Mouse (Mus musculus) intestine, embryonic 14.5 days (tissue): ENCODE data around the gene Chil6. TPM values are rescaled to one million over a fixed set of nuclear protein-coding genes. Genes with fewer than 3 reads are reported as not detected.

ENCODE experiments used
- ATAC-seq: fragments of 200-750 bp; cut with Nextera tagmentation; replicated peaks from 2 replicates; pipeline ENCODE4 v1.8.0; 2017; ENCODE audit warnings: low read depth, moderate number of reproducible peaks, moderate TSS enrichment, moderate library complexity; ENCODE audit not compliant: low FRiP score, low TSS enrichment
- DNase-seq: peaks from one replicate; pipeline ENCODE4 v3.0.0-alpha.2; 2018; ENCODE audit warnings: low spot score
- H3K27ac ChIP-seq: fragments of 300-500 bp; sonication (generic); 2 replicates; pipeline ENCODE4 v1.5.1; 2014; ENCODE audit warnings: low read depth, mild to moderate bottlenecking, control low read depth
- H3K27me3 ChIP-seq: fragments of 300-500 bp; sonication (generic); replicated peaks from 2 replicates; pipeline ENCODE4 v1.6.1; 2014; ENCODE audit warnings: low read length, control low read depth; ENCODE audit not compliant: control insufficient read depth, insufficient read depth
- H3K36me3 ChIP-seq: fragments of 300-500 bp; sonication (generic); 2 replicates; pipeline ENCODE4 v1.6.1; 2014; ENCODE audit warnings: low read length, control low read depth; ENCODE audit not compliant: control insufficient read depth, insufficient read depth
- H3K4me1 ChIP-seq: fragments of 300-500 bp; sonication (generic); replicated peaks from 2 replicates; pipeline ENCODE4 v1.6.1; 2014; ENCODE audit warnings: low read length, control low read depth, mixed read lengths; ENCODE audit not compliant: control insufficient read depth, insufficient read depth
- H3K4me2 ChIP-seq: fragments of 300-500 bp; sonication (generic); 2 replicates; pipeline ENCODE4 v1.6.1; 2014; ENCODE audit warnings: low read length
- H3K4me3 ChIP-seq: fragments of 300-500 bp; sonication (generic); 2 replicates; pipeline ENCODE4 v1.5.1; 2014; ENCODE audit warnings: low read depth, low read length, control low read depth, mixed read lengths
- H3K9ac ChIP-seq: fragments of 300-500 bp; sonication (generic); 2 replicates; pipeline ENCODE4 v1.6.1; 2014; ENCODE audit warnings: mild to moderate bottlenecking, low read length
- H3K9me3 ChIP-seq: fragments of 300-500 bp; sonication (generic); 2 replicates; pipeline ENCODE4 v1.6.1; 2016; ENCODE audit warnings: low read length, control low read depth; ENCODE audit not compliant: control insufficient read depth
- WGBS: fragments of 180-500 bp; shearing (Covaris S2); extraction: QIAGEN DNeasy Blood & Tissue Kit; methylation state at CpG from one replicate; pipeline ENCODE4 v1.1.7; 2014; 5-methylcytosine and 5-hydroxymethylcytosine counted together
- polyA plus RNA-seq: library from polyadenylated mRNA; unstranded; fragments of >200 nt; fragmentation: Nextera tagmentation; extraction: Ambion mirVana; gene quantifications from 2 replicates; pipeline ENCODE4 v1.2.1, GENCODE M21; 2014

Gene Chil6
- not detected in 2 replicates for polyA plus RNA-seq

DNA sequence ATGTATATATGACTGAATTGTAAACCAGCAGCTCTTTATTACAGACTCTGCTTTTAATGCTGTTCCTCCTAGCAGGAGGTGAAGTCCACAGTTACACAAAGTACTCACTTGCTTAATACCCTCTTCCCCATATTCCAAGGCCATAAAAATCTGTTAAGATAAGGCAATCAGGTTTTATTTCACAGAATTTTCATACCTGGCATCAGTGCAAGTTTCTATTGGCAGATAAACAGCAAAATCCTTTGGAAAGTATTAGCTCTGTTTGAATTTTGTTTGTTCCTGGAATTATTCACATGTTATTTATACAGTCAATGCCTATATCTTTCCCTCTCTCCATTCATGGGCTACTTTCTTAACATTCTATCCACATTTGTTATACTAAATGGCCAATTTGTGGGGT lies at the start of gene Chil6:
Chil6 (minus strand) TSS at position 101 of the 400 bp plus-strand sequence.
- Histone ChIP-seq H3K9me3 (no peaks in the 10 kb centered on the region), H3K36me3 (no peaks in the 10 kb centered on the region), H3K4me2 (no peak within 1 kb of the TSS), H3K27ac (no peak within 1 kb of the TSS), H3K4me1 (no peaks in the 10 kb centered on the region), H3K27me3 (no peaks in the 10 kb centered on the region), H3K4me3 (no peak within 1 kb of the TSS), H3K9ac (no peak within 1 kb of the TSS)
- ATAC-seq (no peak), DNase-seq (no peak)

GRCm38 (mm10) chr3:106452616-106453015 lies 46.6 kb upstream of the Chil6 start:
- Histone ChIP-seq H3K9me3 (no peaks in the 10 kb centered on the region), H3K27ac (no peak overlapping the region), H3K4me3 (no peak overlapping the region), H3K27me3 (no peaks in the 10 kb centered on the region), H3K4me2 (no peak overlapping the region), H3K36me3 (no peaks in the 10 kb centered on the region), H3K4me1 (no peaks in the 10 kb centered on the region), H3K9ac (no peak overlapping the region)
- WGBS = 73% methylated on average over 4 of the region's 4 CpGs
- DNase-seq = no peak
- ATAC-seq = no peak

- Histone ChIP-seq H3K9me3 (no peaks in the 10 kb centered on the region), H3K4me2 (no peak overlapping the region), H3K27me3 (no peaks in the 10 kb centered on the region), H3K4me3 (no peak overlapping the region), H3K4me1 (no peaks in the 10 kb centered on the region), H3K9ac (no peak overlapping the region), H3K36me3 (no peaks in the 10 kb centered on the region), H3K27ac (no peak overlapping the region)
- DNase-seq (no peak), ATAC-seq (no peak)
- WGBS = 79% methylated on average over 4 of the region's 4 CpGs
Observed at GRCm38 (mm10) chr3:106449567-106449966, 43.6 kb upstream of the Chil6 start.

DNA sequence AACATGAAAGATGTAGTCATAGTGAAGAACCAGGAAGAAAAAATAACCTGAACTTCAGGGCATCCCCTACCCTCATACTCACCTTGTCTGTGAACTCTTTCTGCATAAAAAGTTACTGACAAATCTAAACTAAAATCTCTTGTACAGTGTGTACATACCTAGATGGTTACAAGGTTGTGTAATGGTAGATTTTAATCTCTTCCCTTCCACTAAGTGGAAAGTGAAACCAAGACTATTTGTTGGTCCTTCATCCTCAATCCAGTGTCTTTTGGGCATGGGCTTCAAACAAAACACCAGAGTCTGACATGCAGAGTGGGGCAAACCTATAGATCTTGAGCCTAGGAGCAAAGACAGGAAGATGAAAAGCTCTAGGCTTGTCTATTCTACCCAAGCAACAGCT lies 43.0 kb upstream of the Chil6 start:
- Histone ChIP-seq H3K9ac (no peak overlapping the region), H3K27me3 (no peaks in the 10 kb centered on the region), H3K4me1 (no peaks in the 10 kb centered on the region), H3K4me2 (no peak overlapping the region), H3K27ac (no peak overlapping the region), H3K9me3 (no peaks in the 10 kb centered on the region), H3K36me3 (no peaks in the 10 kb centered on the region), H3K4me3 (no peak overlapping the region)
- ATAC-seq = no peak
- no peak for DNase-seq

DNA sequence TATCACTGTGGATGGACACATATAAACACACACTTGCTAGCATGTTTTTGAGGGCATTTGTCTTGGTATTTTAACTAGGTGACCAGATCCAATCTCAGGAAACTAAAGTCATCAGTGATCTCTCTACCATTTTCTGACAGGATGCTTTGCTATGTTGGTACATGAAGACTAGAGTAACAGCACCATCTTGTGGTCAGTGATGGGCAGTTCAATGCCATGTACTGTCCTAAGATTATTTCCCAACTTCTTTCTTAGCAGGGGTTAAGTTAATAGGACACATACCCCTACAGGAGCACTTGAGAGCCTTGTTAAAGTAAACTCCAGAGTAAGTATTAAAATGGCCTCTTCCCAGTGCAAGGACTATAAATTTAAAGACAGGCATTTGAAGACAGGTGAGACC lies 42.6 kb upstream of the Chil6 start:
- Histone ChIP-seq H3K9ac (no peak overlapping the region), H3K27ac (no peak overlapping the region), H3K36me3 (no peaks in the 10 kb centered on the region), H3K9me3 (no peaks in the 10 kb centered on the region), H3K4me3 (no peak overlapping the region), H3K27me3 (no peaks in the 10 kb centered on the region), H3K4me1 (no peaks in the 10 kb centered on the region), H3K4me2 (no peak overlapping the region)
- ATAC-seq = no peak
- no peak for DNase-seq

Other genes with a start within 250 kb of the Chil6 start
- gene Chil3, start 238.6 kb downstream of the Chil6 start, polyA plus RNA-seq = not detected in 2 replicates
- not detected in 2 replicates for gene Chil4, start 186.7 kb downstream of the Chil6 start, polyA plus RNA-seq
- gene Dennd2d, start 76.2 kb upstream of the Chil6 start, polyA plus RNA-seq = 11.9 and 13.5 TPM in 2 replicates
- 81.7 and 82.2 TPM in 2 replicates for gene Dram2, start 141.6 kb upstream of the Chil6 start, polyA plus RNA-seq
- gene Cept1, start 141.6 kb upstream of the Chil6 start, polyA plus RNA-seq = 48.7 and 54.0 TPM in 2 replicates